Mouse (Mus musculus): ENCODE measurements at regions not wholly inside any gene's neighbourhood (a gene's known extent, or its start where the extent isn't known, plus 50 kb on each side); places are given as distances from the start of the nearest gene placed in this dataset.

GRCm38 (mm10) chr10:91622281-91622680 lies 441.2 kb upstream of the Tmpo start:
- no peaks in the 10 kb centered on the region for H3K27me3 ChIP-seq (ENCODE audit: control insufficient read depth in 1 of 2, insufficient read depth in 2 of 2, low read length in 2 of 2)
- no peaks in the 10 kb centered on the region for H3K9me3 ChIP-seq (replicated peaks; ENCODE audit: insufficient read depth, low read length)
- H3K9ac ChIP-seq (ENCODE audit: control insufficient read depth, low read depth, low read length, poor library complexity, severe bottlenecking), result no peak overlapping the region
- DNase-seq (ENCODE audit: low read depth, low spot score), result no peak
- H3K79me2 ChIP-seq (ENCODE audit: control insufficient read depth, insufficient read depth, low read length, poor library complexity), result no peaks in the 10 kb centered on the region
- no peak overlapping the region for H3K4me3 ChIP-seq (ENCODE audit: control insufficient read depth in 1 of 2, insufficient read depth in 1 of 2, low read depth in 2 of 2, low read length in 2 of 2)
- H3K36me3 ChIP-seq (ENCODE audit: control insufficient read depth in 1 of 2, insufficient read depth in 2 of 2, low read length in 2 of 2), result no peaks in the 10 kb centered on the region
- H3K4me1 ChIP-seq (ENCODE audit: control insufficient read depth in 1 of 2, insufficient read depth in 2 of 2, low read length in 2 of 2), result no peaks in the 10 kb centered on the region
- H3K27ac ChIP-seq (ENCODE audit: control insufficient read depth, low read depth, low read length), result no peak overlapping the region
- TF ChIP-seq CHD1 (IDR thresholded peaks at IDR 0.05; ENCODE audit: low read depth, low read length) (no peak), JUND (IDR thresholded peaks at IDR 0.05; ENCODE audit: low read depth, low read length) (no peak), POLR2AphosphoS5 (IDR thresholded peaks at IDR 0.05; ENCODE audit: borderline replicate concordance, low read depth, low read length) (no peak), MYC (IDR thresholded peaks at IDR 0.05; ENCODE audit: low read depth, low read length) (no peak), E2F4 (IDR thresholded peaks at IDR 0.05; ENCODE audit: borderline replicate concordance, low read depth, low read length) (no peak), MAZ (IDR thresholded peaks at IDR 0.05; ENCODE audit: low read depth, low read length) (no peak), ZMIZ1 (IDR thresholded peaks at IDR 0.05; ENCODE audit: low read depth, low read length) (no peak), POLR2AphosphoS2 (IDR thresholded peaks at IDR 0.05; ENCODE audit: low read length) (no peak), ZNF384 (IDR thresholded peaks at IDR 0.05; ENCODE audit: low read depth, low read length) (no peak), BHLHE40 (IDR thresholded peaks at IDR 0.05; ENCODE audit: borderline replicate concordance, low read depth, low read length) (no peak), TBP (IDR thresholded peaks at IDR 0.05; ENCODE audit: low read depth, low read length) (no peak), ETS1 (IDR thresholded peaks at IDR 0.05; ENCODE audit: low read depth, low read length) (no peak), TAL1 (IDR thresholded peaks at IDR 0.05; ENCODE audit: low read length) (no peak), ELF1 (IDR thresholded peaks at IDR 0.05; ENCODE audit: low read depth, low read length) (no peak), USF2 (IDR thresholded peaks at IDR 0.05; ENCODE audit: borderline replicate concordance in 1 of 2, insufficient read depth in 1 of 2, low read depth in 1 of 2, low read length in 2 of 2) (no peak), TCF12 (IDR thresholded peaks at IDR 0.05; ENCODE audit: low read depth, low read length) (no peak), MAFK (IDR thresholded peaks at IDR 0.05; ENCODE audit: borderline replicate concordance, low read depth, low read length) (no peak), CTCF (IDR thresholded peaks at IDR 0.05 in 2 of 3, conservative IDR thresholded peaks at IDR 0.05 in 1 of 3; ENCODE audit: control insufficient read depth in 1 of 3, insufficient read depth in 1 of 3, low read depth in 2 of 3, low read length in 3 of 3, poor library complexity in 1 of 3, severe bottlenecking in 1 of 3) (no peak)

DNA sequence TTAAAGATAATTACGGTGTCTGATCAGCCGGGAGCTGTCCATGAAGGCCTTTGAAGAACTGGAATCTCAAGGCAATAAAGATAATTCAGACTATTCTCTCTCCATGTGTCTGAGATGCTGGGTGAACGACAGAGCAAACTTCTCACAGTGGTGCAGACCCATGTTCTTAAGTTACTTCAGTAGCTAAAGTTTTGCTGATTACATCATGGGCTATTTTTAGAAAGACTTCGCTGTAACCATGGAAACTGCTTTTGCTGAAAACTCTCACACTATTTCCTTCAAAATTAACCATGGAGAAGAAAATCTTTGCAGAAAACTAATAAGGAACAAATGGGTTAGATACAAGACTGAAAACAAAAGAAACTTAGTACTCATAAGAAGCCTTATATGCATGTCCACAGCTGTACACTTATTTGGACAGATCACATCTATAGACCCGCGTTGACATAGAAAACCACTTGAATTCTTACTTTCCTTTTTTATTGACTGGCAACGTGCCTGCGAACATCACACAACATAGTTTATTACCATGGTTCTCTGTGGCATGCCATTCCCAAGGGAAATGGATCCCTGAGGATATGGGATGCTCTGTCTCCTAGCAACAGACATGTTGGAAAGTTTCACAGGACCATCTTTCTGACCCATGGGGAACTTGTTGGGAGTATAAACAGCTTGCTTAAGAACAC lies 432.8 kb upstream of the Tmpo start:
- Histone ChIP-seq H3K79me2 (ENCODE audit: control insufficient read depth, insufficient read depth, low read length, poor library complexity) (no peaks in the 10 kb centered on the region), H3K27me3 (ENCODE audit: control insufficient read depth in 1 of 2, insufficient read depth in 2 of 2, low read length in 2 of 2) (no peaks in the 10 kb centered on the region), H3K4me3 (ENCODE audit: control insufficient read depth in 1 of 2, insufficient read depth in 1 of 2, low read depth in 2 of 2, low read length in 2 of 2) (no peak overlapping the region), H3K27ac (ENCODE audit: control insufficient read depth, low read depth, low read length) (no peak overlapping the region), H3K36me3 (ENCODE audit: control insufficient read depth in 1 of 2, insufficient read depth in 2 of 2, low read length in 2 of 2) (no peaks in the 10 kb centered on the region), H3K9ac (ENCODE audit: control insufficient read depth, low read depth, low read length, poor library complexity, severe bottlenecking) (no peak overlapping the region), H3K9me3 (replicated peaks; ENCODE audit: insufficient read depth, low read length) (no peaks in the 10 kb centered on the region), H3K4me1 (ENCODE audit: control insufficient read depth in 1 of 2, insufficient read depth in 2 of 2, low read length in 2 of 2) (no peaks in the 10 kb centered on the region)
- DNase-seq (ENCODE audit: low read depth, low spot score), result no peak
- no peak for TF ChIP-seq NRF1 (IDR thresholded peaks at IDR 0.05; ENCODE audit: insufficient read depth, low read depth, low read length, poor library complexity, severe bottlenecking)
- no peak for TF ChIP-seq MXI1 (IDR thresholded peaks at IDR 0.05; ENCODE audit: low read depth, low read length)
- no peak for TF ChIP-seq MAX (IDR thresholded peaks at IDR 0.05; ENCODE audit: low read length)
